Mouse (Mus musculus) fibroblast of lung, adult 2 months (primary cell): ENCODE results near the gene Arf6.
"Not testable (repeated sequence)": the region's sequence is repeated elsewhere in the genome, so short reads cannot be mapped to it uniquely, and the experiment has no call there.

Experiments
- DNase-seq: peaks from one replicate; pipeline ENCODE4 v3.0.0-alpha.2; 2011; ENCODE audit warnings: low read depth

The Arf6 gene

GRCm38 (mm10) chr12:69371854-69372671, at the start of gene Arf6, which contains the start of gene Gm9887:
Gene Arf6, plus strand, starts transcription at chr12:69372150.
Gene Gm9887, minus strand, starts transcription at chr12:69372458.
- peak; percentile 82 for DNase-seq

GRCm38 (mm10) chr12:69331187-69331586, 40.8 kb upstream of the Arf6 start:
- no peak for DNase-seq

- DNase-seq = no peak
These were observed 39.8 kb upstream of the Arf6 start for GRCm38 (mm10) chr12:69332147-69332546.

- no peak for DNase-seq
These were observed 38.4 kb upstream of the Arf6 start for GRCm38 (mm10) chr12:69333547-69333946.

- no peak for DNase-seq
These were observed 22.0 kb upstream of the Arf6 start for GRCm38 (mm10) chr12:69349928-69350327.

GRCm38 (mm10) chr12:69351685-69352084, 20.3 kb upstream of the Arf6 start:
- no peak for DNase-seq

GRCm38 (mm10) chr12:69356546-69357299, 15.2 kb upstream of the Arf6 start, which contains the start of gene Nemf:
Gene Nemf, minus strand, starts transcription at chr12:69357165.
- DNase-seq = peak; percentile 73

GRCm38 (mm10) chr12:69357300-69357646, 14.7 kb upstream of the Arf6 start:
- no peak for DNase-seq

GRCm38 (mm10) chr12:69360655-69360996, 11.3 kb upstream of the Arf6 start:
- DNase-seq = peak; percentile 64

GRCm38 (mm10) chr12:69360997-69361899, 10.7 kb upstream of the Arf6 start:
- DNase-seq = peak; percentile 95

- no peak for DNase-seq
These were observed 10.0 kb upstream of the Arf6 start for GRCm38 (mm10) chr12:69361919-69362318.

GRCm38 (mm10) chr12:69362388-69362787, 9.6 kb upstream of the Arf6 start:
- no peak for DNase-seq

- not testable (repeated sequence) for DNase-seq
These were observed 8.8 kb upstream of the Arf6 start for GRCm38 (mm10) chr12:69363110-69363509.

GRCm38 (mm10) chr12:69363899-69364762, 7.8 kb upstream of the Arf6 start:
- no peak for DNase-seq

- DNase-seq = no peak
These were observed 6.2 kb upstream of the Arf6 start for GRCm38 (mm10) chr12:69365757-69366156.

- no peak for DNase-seq
These were observed 5.5 kb upstream of the Arf6 start for GRCm38 (mm10) chr12:69366424-69366823.

- DNase-seq = no peak
These were observed 4.4 kb upstream of the Arf6 start for GRCm38 (mm10) chr12:69367557-69367956.

- no peak for DNase-seq
These were observed 1.0 kb upstream of the Arf6 start for GRCm38 (mm10) chr12:69370936-69371335.

GRCm38 (mm10) chr12:69371421-69371853, 513 bp upstream of the Arf6 start:
- DNase-seq = peak; percentile 67

- DNase-seq = no peak
These were observed 881 bp downstream of the Arf6 start for GRCm38 (mm10) chr12:69372731-69373331.
